Mouse (Mus musculus): ENCODE results near the gene Psme4. TPM values are rescaled to one million over a fixed set of nuclear protein-coding genes. Genes with fewer than 3 reads are reported as not detected.

Psme4 gene
- total RNA-seq, 2 experiments from 2014 or later: 134 to 156 TPM

Other genes with a start within 250 kb of the Psme4 start
- 100 to 1,000 TPM; 105 to 111 TPM for gene Acyp2, start 122.1 kb upstream of the Psme4 start, total RNA-seq (2021)
- under 1 TPM; 0.08 to 0.16 TPM for gene Gpr75, start 113.6 kb downstream of the Psme4 start, total RNA-seq (2021)
- gene Asb3, start 113.7 kb downstream of the Psme4 start, total RNA-seq (2021): 1 to 10 TPM; 6.1 to 6.9 TPM
- 10 to 100 TPM; 25.4 to 31.6 TPM for gene Erlec1, start 182.6 kb downstream of the Psme4 start, total RNA-seq (2021)
- 10 to 100 TPM; 14.5 to 16.0 TPM for gene Chac2, start 214.6 kb downstream of the Psme4 start, total RNA-seq (2021)